Mouse (Mus musculus): ENCODE measurements around the gene Dcst1. TPM values are rescaled to one million over a fixed set of nuclear protein-coding genes. Genes with fewer than 3 reads are reported as not detected.

Gene Dcst1
- polyA plus RNA-seq, 1 experiment from 2014 or later = 0.31 TPM

DNA sequence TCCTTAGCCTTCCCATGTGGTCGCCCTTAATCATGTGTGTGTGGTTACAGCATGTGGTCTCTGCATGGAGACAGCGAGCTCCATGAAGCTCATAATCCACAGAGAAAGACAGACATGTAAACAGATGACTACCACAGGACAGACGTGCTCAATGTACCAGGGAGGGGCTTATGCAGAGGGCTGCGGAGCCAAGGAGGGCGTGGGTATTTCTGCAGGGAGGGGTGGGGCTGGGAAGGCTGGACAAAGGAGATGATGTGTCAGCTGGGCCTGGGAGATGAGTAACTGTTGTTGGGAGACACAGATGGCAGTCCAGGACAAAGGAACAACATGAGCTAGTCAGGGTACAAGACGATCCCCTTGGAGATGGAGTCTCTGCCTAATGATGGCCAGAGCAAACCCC, 5.4 kb downstream of the Dcst1 start:
- no peak for ATAC-seq (ENCODE audit: insufficient read depth, low FRiP score, low TSS enrichment)
- Histone ChIP-seq H3K27me3 (ENCODE audit: control insufficient read depth, insufficient read depth, low read length) (no peaks in the 10 kb centered on the region), H3K4me1 (ENCODE audit: control insufficient read depth, insufficient read depth, low read length) (no peaks in the 10 kb centered on the region), H3K36me3 (ENCODE audit: control insufficient read depth, insufficient read depth, low read length) (no peaks in the 10 kb centered on the region), H3K4me2 (ENCODE audit: low read depth) (no peak overlapping the region), H3K9ac (ENCODE audit: low read length) (no peak overlapping the region), H3K4me3 (ENCODE audit: low read depth, low read length) (no peak overlapping the region), H3K27ac (ENCODE audit: low read depth, low read length) (no peak overlapping the region), H3K9me3 (ENCODE audit: control insufficient read depth, low read length) (no peaks in the 10 kb centered on the region)
- 73% methylated on average over 6 of the region's 6 CpGs for WGBS
- no peak for DNase-seq (ENCODE audit: low spot score)

DNA sequence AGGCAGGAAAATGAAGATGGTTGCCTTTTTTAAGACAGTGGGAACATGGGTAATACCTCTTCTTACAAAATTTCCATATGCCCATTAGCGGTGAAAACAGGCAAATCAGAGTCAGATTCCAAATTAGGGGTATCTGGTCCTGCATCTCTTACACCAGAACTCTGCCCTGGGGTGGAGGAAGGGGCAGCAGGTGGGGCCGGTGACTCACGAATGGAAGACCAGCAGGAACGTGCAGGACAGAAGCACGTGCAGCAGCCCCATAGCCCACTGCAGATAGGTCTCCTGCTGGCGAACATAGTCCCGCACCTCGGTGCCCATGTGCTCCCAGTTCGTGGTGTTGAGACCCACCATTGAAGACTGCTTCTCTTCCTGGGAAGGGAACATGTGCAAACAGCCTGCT, 9.0 kb downstream of the Dcst1 start:
- Histone ChIP-seq H3K9ac (ENCODE audit: low read length) (no peak overlapping the region), H3K4me2 (ENCODE audit: low read depth) (no peak overlapping the region), H3K4me3 (ENCODE audit: low read depth, low read length) (no peak overlapping the region), H3K9me3 (ENCODE audit: control insufficient read depth, low read length) (no peaks in the 10 kb centered on the region), H3K27ac (ENCODE audit: low read depth, low read length) (no peak overlapping the region), H3K36me3 (ENCODE audit: control insufficient read depth, insufficient read depth, low read length) (no peaks in the 10 kb centered on the region), H3K27me3 (ENCODE audit: control insufficient read depth, insufficient read depth, low read length) (no peaks in the 10 kb centered on the region), H3K4me1 (ENCODE audit: control insufficient read depth, insufficient read depth, low read length) (no peaks in the 10 kb centered on the region)
- 72% methylated on average over 9 of the region's 9 CpGs for WGBS
- no peak for DNase-seq (ENCODE audit: low spot score)
- no peak for ATAC-seq (ENCODE audit: insufficient read depth, low FRiP score, low TSS enrichment)

DNA sequence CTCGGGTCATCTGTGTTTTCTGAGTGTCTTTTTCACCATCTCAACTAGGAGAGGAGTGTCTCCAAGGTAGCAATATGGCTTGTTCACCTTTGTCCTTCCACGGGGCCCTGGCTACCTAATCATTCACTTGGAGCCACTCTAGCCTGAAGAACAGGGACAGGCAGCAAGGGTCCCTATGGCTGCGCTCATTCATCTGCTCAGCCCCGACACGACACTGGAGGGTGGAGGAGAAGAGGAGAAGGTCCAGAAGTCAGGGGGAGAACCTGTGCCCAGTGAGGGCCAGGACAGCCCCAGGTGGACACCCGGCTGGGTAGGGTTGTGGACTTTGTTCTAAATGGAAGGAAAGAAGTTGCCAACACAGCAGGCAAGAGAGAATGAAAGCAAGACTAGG, 9.5 kb downstream of the Dcst1 start:
- H3K9me3 ChIP-seq (ENCODE audit: control insufficient read depth, low read length) = no peaks in the 10 kb centered on the region
- H3K4me1 ChIP-seq (ENCODE audit: control insufficient read depth, insufficient read depth, low read length) = no peaks in the 10 kb centered on the region
- no peak for ATAC-seq (ENCODE audit: insufficient read depth, low FRiP score, low TSS enrichment)
- no peak overlapping the region for H3K4me3 ChIP-seq (ENCODE audit: low read depth, low read length)
- H3K4me2 ChIP-seq (ENCODE audit: low read depth) = no peak overlapping the region
- H3K9ac ChIP-seq (ENCODE audit: low read length) = no peak overlapping the region
- H3K27ac ChIP-seq (ENCODE audit: low read depth, low read length) = no peak overlapping the region
- H3K27me3 ChIP-seq (ENCODE audit: control insufficient read depth, insufficient read depth, low read length) = no peaks in the 10 kb centered on the region; the same call in 1 of the 2 replicates
- no peak for DNase-seq (ENCODE audit: low spot score)
- no peaks in the 10 kb centered on the region for H3K36me3 ChIP-seq (ENCODE audit: control insufficient read depth, insufficient read depth, low read length)
- WGBS = 90% methylated on average over 6 of the region's 6 CpGs

DNA sequence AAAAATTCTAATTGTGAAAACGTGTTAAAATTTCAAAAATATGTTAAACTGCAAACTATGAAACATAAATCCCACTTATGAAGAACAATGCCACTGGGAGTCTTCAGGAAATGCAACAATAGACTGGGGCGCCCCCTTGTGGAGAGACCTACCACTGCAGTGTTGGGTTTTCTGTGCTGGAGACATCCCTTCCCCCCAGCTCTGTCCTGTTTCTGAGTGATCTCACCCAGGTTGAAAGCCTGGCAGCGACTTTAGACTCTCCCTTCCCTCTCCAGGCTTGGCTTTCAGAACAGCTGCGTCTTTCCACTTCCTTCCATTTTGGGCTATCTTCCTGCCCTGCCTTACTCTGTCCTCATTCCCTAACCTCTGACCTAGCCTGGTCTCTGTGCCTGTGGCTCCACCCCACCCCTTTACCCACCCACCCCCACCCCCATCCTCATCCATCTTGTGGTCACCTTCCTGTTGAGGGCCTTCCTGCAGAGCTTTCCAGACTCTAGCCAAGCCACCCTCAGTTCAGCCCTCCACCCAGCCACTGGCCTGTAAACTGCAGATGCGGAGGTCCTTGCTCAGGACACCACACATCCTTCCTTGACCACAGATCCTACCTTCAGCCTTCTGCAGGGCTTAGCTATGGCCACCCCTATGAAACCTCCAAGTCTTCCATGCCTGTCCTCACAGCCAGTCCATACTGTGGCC, 10.1 kb downstream of the Dcst1 start:
- Histone ChIP-seq H3K4me3 (ENCODE audit: low read depth, low read length) (no peak overlapping the region), H3K9ac (ENCODE audit: low read length) (no peak overlapping the region), H3K36me3 (ENCODE audit: control insufficient read depth, insufficient read depth, low read length) (no peaks in the 10 kb centered on the region), H3K9me3 (ENCODE audit: control insufficient read depth, low read length) (no peaks in the 10 kb centered on the region), H3K4me1 (ENCODE audit: control insufficient read depth, insufficient read depth, low read length) (peaks cover 3% of the 10 kb centered on the region; the same call in 1 of the 2 replicates), H3K27ac (ENCODE audit: low read depth, low read length) (no peak overlapping the region), H3K4me2 (ENCODE audit: low read depth) (no peak overlapping the region), H3K27me3 (ENCODE audit: control insufficient read depth, insufficient read depth, low read length) (no peaks in the 10 kb centered on the region; the same call in 1 of the 2 replicates)
- ATAC-seq (ENCODE audit: insufficient read depth, low FRiP score, low TSS enrichment) (0 out of 2 replicates have a peak, but pooled peaks have one; percentile 39), DNase-seq (ENCODE audit: low spot score) (peak; percentile 81)
- WGBS = 20% methylated on average over 5 of the region's 5 CpGs

DNA sequence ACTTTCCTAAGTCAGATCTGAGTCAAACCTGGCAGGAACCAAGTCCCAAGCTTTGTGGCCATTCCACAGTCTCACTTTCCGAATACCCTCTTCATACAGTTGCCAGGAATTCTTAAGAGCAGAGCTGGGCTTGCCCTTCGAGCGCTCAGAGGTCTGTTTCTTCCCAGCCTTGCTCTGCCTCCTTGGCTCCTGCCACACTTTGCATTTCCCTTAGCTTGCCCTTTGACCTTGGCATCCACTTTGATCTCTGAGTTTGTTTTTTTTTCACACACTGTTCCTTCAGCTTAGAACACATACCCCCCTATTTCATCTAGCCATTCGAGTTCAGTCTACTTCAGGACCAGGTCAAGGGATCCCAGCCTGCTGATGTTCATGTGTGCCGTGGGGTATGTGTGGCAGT, 13.8 kb downstream of the Dcst1 start:
- WGBS = 68% methylated on average over 5 of the region's 5 CpGs
- no peak overlapping the region for H3K4me3 ChIP-seq (ENCODE audit: low read depth, low read length)
- no peaks in the 10 kb centered on the region for H3K9me3 ChIP-seq (ENCODE audit: control insufficient read depth, low read length)
- no peaks in the 10 kb centered on the region for H3K36me3 ChIP-seq (ENCODE audit: control insufficient read depth, insufficient read depth, low read length)
- ATAC-seq (ENCODE audit: insufficient read depth, low FRiP score, low TSS enrichment) (no peak), DNase-seq (ENCODE audit: low spot score) (no peak)
- H3K4me2 ChIP-seq (ENCODE audit: low read depth) = no peak overlapping the region
- no peak overlapping the region for H3K27ac ChIP-seq (ENCODE audit: low read depth, low read length)
- H3K27me3 ChIP-seq (ENCODE audit: control insufficient read depth, insufficient read depth, low read length) = peaks cover 7% of the 10 kb centered on the region; the same call in 1 of the 2 replicates
- no peak overlapping the region for H3K9ac ChIP-seq (ENCODE audit: low read length)
- H3K4me1 ChIP-seq (ENCODE audit: control insufficient read depth, insufficient read depth, low read length) = peaks cover 7% of the 10 kb centered on the region

DNA sequence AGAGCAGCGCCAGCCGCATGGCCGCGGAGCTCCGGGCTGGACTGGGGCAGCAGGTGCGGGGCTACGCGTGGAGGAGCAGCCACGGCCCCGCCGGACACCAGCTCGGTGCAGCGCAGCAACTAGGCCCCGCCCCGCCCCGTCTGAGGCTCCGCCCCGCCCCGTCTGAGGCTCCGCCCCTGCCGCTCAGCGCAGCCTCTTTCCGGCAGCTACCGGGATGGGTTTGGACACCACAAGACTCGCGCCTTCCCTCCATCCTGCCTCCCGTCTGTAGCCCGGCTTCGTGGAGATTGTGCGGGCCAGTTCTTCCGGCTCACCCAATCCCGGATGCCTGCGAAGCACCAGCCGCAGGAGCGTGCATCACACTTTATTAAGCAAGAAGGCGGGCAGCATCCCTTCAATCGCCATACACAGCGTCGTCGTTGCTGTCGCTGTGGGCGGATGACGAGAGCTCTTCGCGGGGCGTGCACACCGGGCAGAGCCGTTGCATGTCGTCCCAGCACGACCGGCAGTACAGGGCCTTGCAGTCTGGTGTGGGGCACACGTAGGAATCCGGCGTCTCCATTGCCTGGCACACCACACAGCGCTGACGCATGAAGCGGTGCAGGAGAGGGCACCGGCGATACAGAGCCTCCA, 15.1 kb downstream of the Dcst1 start, which contains the start of gene Adam15:
TSS of gene Adam15 (minus strand) at position 128 of the 633 bp plus-strand sequence.
- peak; percentile 91 for DNase-seq (ENCODE audit: low spot score)
- Histone ChIP-seq H3K4me3 (ENCODE audit: low read depth, low read length) (peak within 1 kb of the TSS; percentile 55), H3K9me3 (ENCODE audit: control insufficient read depth, low read length) (no peaks in the 10 kb centered on the region), H3K4me2 (ENCODE audit: low read depth) (peak within 1 kb of the TSS; percentile 94), H3K4me1 (ENCODE audit: control insufficient read depth, insufficient read depth, low read length) (peaks cover 7% of the 10 kb centered on the region), H3K27me3 (ENCODE audit: control insufficient read depth, insufficient read depth, low read length) (peaks cover 7% of the 10 kb centered on the region; the same call in 1 of the 2 replicates), H3K36me3 (ENCODE audit: control insufficient read depth, insufficient read depth, low read length) (no peaks in the 10 kb centered on the region), H3K27ac (ENCODE audit: low read depth, low read length) (0 out of 2 replicates have a peak within 1 kb of the TSS, but pooled peaks have one; percentile 42), H3K9ac (ENCODE audit: low read length) (peak within 1 kb of the TSS; percentile 60)
- ATAC-seq (ENCODE audit: insufficient read depth, low FRiP score, low TSS enrichment) = peak; percentile 90
- under 1% methylated on average over 51 of the region's 59 CpGs for WGBS

DNA sequence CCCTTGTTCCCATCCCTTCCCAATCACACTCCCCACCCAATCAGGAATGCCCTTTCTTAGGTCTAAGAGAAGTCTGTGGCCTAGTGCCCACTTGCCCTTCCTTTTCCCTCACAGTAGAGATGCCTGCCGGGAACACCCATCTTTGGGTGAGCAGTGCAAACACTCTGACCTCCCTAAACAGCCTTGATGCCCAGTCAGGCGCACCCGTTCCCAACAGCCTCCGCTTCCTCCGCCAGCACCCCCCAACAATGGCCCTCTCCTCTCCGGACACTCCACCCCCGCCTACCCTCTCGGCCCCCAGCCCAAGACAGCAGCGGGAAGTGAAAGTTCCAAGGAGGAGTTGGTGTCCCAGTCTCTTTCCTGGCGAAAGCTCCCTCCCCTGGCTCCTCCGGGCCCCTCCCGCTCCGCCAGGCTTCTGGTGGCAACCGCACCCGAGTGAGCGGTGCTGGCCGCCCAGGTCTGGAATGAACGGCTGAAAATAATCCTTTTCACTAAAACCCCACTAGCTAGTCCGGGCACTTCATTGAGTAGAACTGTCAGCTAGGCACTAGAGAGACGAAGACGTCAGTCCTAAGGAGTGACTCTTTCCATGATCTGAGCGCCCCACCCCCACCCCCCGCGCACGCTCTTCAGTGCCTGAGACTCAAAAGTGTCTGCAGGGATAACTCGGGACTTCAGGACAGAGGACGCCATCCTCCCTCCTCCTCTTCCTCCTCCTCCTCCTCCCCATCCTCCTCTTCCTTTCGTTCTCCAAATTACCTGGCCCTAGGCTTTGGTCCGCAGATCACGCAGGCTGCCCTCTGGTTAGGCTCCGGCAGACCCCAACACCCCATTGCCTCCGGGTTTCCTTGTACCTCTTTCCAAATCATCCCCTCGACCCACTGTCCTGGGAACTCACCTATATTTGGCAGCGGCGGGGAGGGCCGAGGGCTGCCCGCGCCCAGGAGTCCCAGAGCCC, 15.9 kb downstream of the Dcst1 start:
- peak; percentile 17; the same call in 1 of the 2 replicates for ATAC-seq (ENCODE audit: insufficient read depth, low FRiP score, low TSS enrichment)
- H3K36me3 ChIP-seq (ENCODE audit: control insufficient read depth, insufficient read depth, low read length) = no peaks in the 10 kb centered on the region; the same call in 1 of the 2 replicates
- peaks cover 7% of the 10 kb centered on the region for H3K4me1 ChIP-seq (ENCODE audit: control insufficient read depth, insufficient read depth, low read length)
- WGBS = under 1% methylated on average over 38 of the region's 38 CpGs
- peak overlapping the region; percentile 58 for H3K9ac ChIP-seq (ENCODE audit: low read length)
- H3K9me3 ChIP-seq (ENCODE audit: control insufficient read depth, low read length) = no peaks in the 10 kb centered on the region
- DNase-seq (ENCODE audit: low spot score) = peak; percentile 49
- H3K27me3 ChIP-seq (ENCODE audit: control insufficient read depth, insufficient read depth, low read length) = peaks cover 7% of the 10 kb centered on the region; the same call in 1 of the 2 replicates
- peak overlapping the region; percentile 94 for H3K4me2 ChIP-seq (ENCODE audit: low read depth)
- H3K4me3 ChIP-seq (ENCODE audit: low read depth, low read length) = peak overlapping the region; percentile 55
- H3K27ac ChIP-seq (ENCODE audit: low read depth, low read length) = no peak overlapping the region

DNA sequence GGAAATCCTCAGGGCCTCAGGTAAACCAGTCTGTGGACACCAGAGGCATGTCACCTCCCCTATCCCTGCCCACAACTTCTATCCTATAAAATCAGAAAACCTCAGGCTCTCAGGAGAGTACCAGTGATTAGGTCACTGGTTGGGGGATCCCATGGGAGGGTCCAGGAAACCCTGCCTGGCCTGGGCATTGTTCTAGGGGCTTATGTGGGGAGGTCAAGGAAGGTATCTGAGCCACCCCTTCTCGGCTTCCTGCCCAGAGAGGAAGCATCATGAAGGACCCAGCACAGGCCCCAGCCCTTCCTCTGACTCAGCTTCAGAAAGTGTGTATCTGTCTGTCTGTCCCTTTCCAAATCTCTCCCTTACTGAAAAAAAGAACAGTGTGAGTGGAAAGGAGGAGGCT, 17.1 kb downstream of the Dcst1 start:
- 41% methylated on average over 1 of the region's 1 CpGs for WGBS
- no peak overlapping the region for H3K27ac ChIP-seq (ENCODE audit: low read depth, low read length)
- no peak overlapping the region for H3K9ac ChIP-seq (ENCODE audit: low read length)
- H3K9me3 ChIP-seq (ENCODE audit: control insufficient read depth, low read length) = no peaks in the 10 kb centered on the region
- H3K4me3 ChIP-seq (ENCODE audit: low read depth, low read length) = no peak overlapping the region
- H3K36me3 ChIP-seq (ENCODE audit: control insufficient read depth, insufficient read depth, low read length) = peaks cover 2% of the 10 kb centered on the region; the same call in 1 of the 2 replicates
- no peak overlapping the region; the same call in 1 of the 2 replicates for H3K4me2 ChIP-seq (ENCODE audit: low read depth)
- peaks cover 7% of the 10 kb centered on the region for H3K4me1 ChIP-seq (ENCODE audit: control insufficient read depth, insufficient read depth, low read length)
- DNase-seq (ENCODE audit: low spot score) = no peak
- no peak for ATAC-seq (ENCODE audit: insufficient read depth, low FRiP score, low TSS enrichment)
- peaks cover 7% of the 10 kb centered on the region; the same call in 1 of the 2 replicates for H3K27me3 ChIP-seq (ENCODE audit: control insufficient read depth, insufficient read depth, low read length)
